Mouse (Mus musculus) MEL (cell line): ENCODE data around the gene Polr3gl.

Experiments used
- CTCF ChIP-seq, 3 experiments: IDR thresholded peaks in 2 of 3; conservative IDR thresholded peaks in 1 of 3; 2 replicates each; pipeline ENCODE4 v1.5.1; 2011 to 2012; ENCODE audit warnings: low read length in 3 of 3, low read depth in 2 of 3, mild to moderate bottlenecking in 2 of 3, improper control_type of control experiment in 1 of 3, inconsistent platforms in 1 of 3, mixed read lengths in 1 of 3, moderate library complexity in 1 of 3; ENCODE audit not compliant: control insufficient read depth in 1 of 3, insufficient read depth in 1 of 3, poor library complexity in 1 of 3, severe bottlenecking in 1 of 3
- EP300 ChIP-seq, 2 experiments: IDR thresholded peaks; 2 replicates each; pipeline ENCODE4 v1.6.1; 2011; ENCODE audit warnings: improper control_type of control experiment in 2 of 2, low read length in 2 of 2, low read depth in 1 of 2, mild to moderate bottlenecking in 1 of 2
- GATA1 ChIP-seq: IDR thresholded peaks from 2 replicates; pipeline ENCODE4 v1.6.1; 2011; ENCODE audit warnings: low read depth, low read length, improper control_type of control experiment
- HCFC1 ChIP-seq: IDR thresholded peaks from 2 replicates; pipeline ENCODE4 v1.6.1; 2012; ENCODE audit warnings: low read depth, mild to moderate bottlenecking, inconsistent platforms, low read length, improper control_type of control experiment, moderate library complexity
- MXI1 ChIP-seq: IDR thresholded peaks from 2 replicates; pipeline ENCODE4 v1.6.1; 2011; ENCODE audit warnings: mild to moderate bottlenecking, low read depth, low read length, improper control_type of control experiment
- MYB ChIP-seq: IDR thresholded peaks from 2 replicates; pipeline ENCODE4 v1.6.1; 2011; ENCODE audit warnings: mild to moderate bottlenecking, low read depth, low read length, improper control_type of control experiment
- POLR2A ChIP-seq, 2 experiments: IDR thresholded peaks; 2 replicates each; pipeline ENCODE4 v1.6.1; 2011 to 2012; ENCODE audit warnings: low read length in 2 of 2, mild to moderate bottlenecking in 2 of 2, control low read depth in 1 of 2, improper control_type of control experiment in 1 of 2, low read depth in 1 of 2, moderate library complexity in 1 of 2; ENCODE audit not compliant: control insufficient read depth in 1 of 2, insufficient read depth in 1 of 2, poor library complexity in 1 of 2
- RAD21 ChIP-seq: IDR thresholded peaks from 2 replicates; pipeline ENCODE4 v1.6.1; 2011; ENCODE audit warnings: mild to moderate bottlenecking, low read depth, low read length, improper control_type of control experiment
- SIN3A ChIP-seq: IDR thresholded peaks from 2 replicates; pipeline ENCODE4 v1.6.1; 2012; ENCODE audit warnings: low read length, improper control_type of control experiment, inconsistent platforms
- TBP ChIP-seq: IDR thresholded peaks from 2 replicates; pipeline ENCODE4 v1.8.0; 2011; ENCODE audit warnings: low read depth, low read length, improper control_type of control experiment
- UBTF ChIP-seq: IDR thresholded peaks from 2 replicates; pipeline ENCODE4 v1.6.1; 2012; ENCODE audit warnings: low read depth, mild to moderate bottlenecking, inconsistent platforms, low read length, improper control_type of control experiment, moderate library complexity, borderline replicate concordance; ENCODE audit not compliant: insufficient read depth
- USF1 ChIP-seq: IDR thresholded peaks from 2 replicates; pipeline ENCODE4 v1.6.1; 2014; ENCODE audit warnings: low read depth, mild to moderate bottlenecking, inconsistent platforms, low read length, improper control_type of control experiment, moderate library complexity
- ZC3H11A ChIP-seq: IDR thresholded peaks from 2 replicates; pipeline ENCODE4 v1.6.1; 2012; ENCODE audit warnings: low read depth, mild to moderate bottlenecking, inconsistent platforms, low read length, improper control_type of control experiment
- ZKSCAN1 ChIP-seq: IDR thresholded peaks from 2 replicates; pipeline ENCODE4 v1.6.1; 2012; ENCODE audit warnings: low read depth, mild to moderate bottlenecking, inconsistent platforms, low read length, improper control_type of control experiment, moderate library complexity

- TF ChIP-seq GATA1: peak; percentile 29; the same call in 1 of the 2 replicates
- no peak for TF ChIP-seq MXI1
- no peak for TF ChIP-seq CTCF (IDR thresholded peaks at IDR 0.05 in 2 of 3, conservative IDR thresholded peaks at IDR 0.05 in 1 of 3; ENCODE audit: control insufficient read depth in 1 of 3, insufficient read depth in 1 of 3, low read depth in 2 of 3, low read length in 3 of 3, poor library complexity in 1 of 3, severe bottlenecking in 1 of 3)
- TF ChIP-seq ZKSCAN1: no peak
- no peak for TF ChIP-seq RAD21
- TF ChIP-seq POLR2A (IDR thresholded peaks at IDR 0.05; ENCODE audit: control insufficient read depth in 1 of 2, insufficient read depth in 1 of 2, low read depth in 1 of 2, low read length in 2 of 2, poor library complexity in 1 of 2): no peak
- no peak for TF ChIP-seq USF1
- no peak for TF ChIP-seq HCFC1
- no peak for TF ChIP-seq UBTF
- no peak; the same call in 1 of the 2 replicates for TF ChIP-seq SIN3A
- peak in 1 of 2 experiments; percentile 2; a peak in 2 of 4 replicates for TF ChIP-seq EP300 (IDR thresholded peaks at IDR 0.05; ENCODE audit: low read depth in 1 of 2, low read length in 2 of 2)
- TF ChIP-seq ZC3H11A: no peak
- no peak for TF ChIP-seq MYB
- TF ChIP-seq TBP: no peak
Observed at GRCm38 (mm10) chr3:96635906-96636305, 41.9 kb upstream of the Polr3gl start.
